Mouse (Mus musculus): ENCODE data around the gene Cnn3. TPM values are rescaled to one million over a fixed set of nuclear protein-coding genes. Genes with fewer than 3 reads are reported as not detected.

Cnn3 gene
- total RNA-seq (2023; ENCODE audit: inconsistent age): 107 to 128 TPM (median 121 TPM) in 4 replicates

DNA sequence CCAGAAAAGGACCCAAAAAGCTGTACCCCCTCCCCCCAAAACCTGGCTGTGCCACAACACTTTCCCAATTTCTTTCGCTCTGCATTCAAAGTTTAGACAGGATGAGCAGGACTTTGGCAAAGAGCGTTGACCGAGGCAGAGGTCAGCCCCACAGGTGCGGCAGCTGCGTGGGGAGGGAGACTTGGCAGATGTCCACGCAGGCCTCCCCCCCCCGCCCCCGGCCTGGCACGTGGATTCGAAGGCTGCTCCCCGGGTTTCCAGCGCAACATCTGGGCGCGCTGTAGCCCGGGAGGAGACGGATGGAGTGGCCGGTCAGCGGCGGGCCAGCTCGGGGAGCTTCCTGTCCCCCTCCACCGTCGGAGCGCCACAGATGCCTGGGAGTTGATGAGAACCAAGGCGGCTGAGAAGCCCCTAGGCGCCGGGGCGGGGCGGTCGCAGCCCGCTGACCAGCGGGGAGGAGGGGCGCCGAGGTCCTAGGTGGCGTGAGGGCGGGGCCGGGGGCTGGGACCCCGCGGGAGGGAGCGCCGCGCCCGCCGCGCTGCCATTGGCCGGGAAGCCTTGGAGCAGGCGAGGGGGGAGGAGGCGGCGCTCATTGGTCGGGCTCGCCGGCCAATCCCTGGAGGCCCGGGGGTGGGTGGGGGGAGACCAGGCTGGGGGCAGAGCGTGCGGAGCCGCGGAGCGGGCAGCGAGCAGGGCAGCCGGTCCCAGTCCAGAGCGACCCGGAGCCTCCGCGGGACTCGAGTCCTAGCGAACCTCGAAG lies at the start of gene Cnn3:
Gene Cnn3, plus strand, starts transcription at position 637 of the 760 bp plus-strand sequence.

Other genes starting within 250 kb of the Cnn3 start
- 0.51 TPM in 1 of 4 replicates, not detected in the others for gene Tmem56, start 143.4 kb upstream of the Cnn3 start, total RNA-seq (2023; ENCODE audit: inconsistent age)
- 8.5 to 13.1 TPM (median 10.7 TPM) in 4 replicates for gene Alg14, start 134.7 kb upstream of the Cnn3 start, total RNA-seq (2023; ENCODE audit: inconsistent age)
- not detected in 4 replicates for gene Slc44a3, start 105.9 kb downstream of the Cnn3 start, total RNA-seq (2023; ENCODE audit: inconsistent age)
- gene 4930432M17Rik, start 244.3 kb downstream of the Cnn3 start, total RNA-seq (2023; ENCODE audit: inconsistent age): not detected in 4 replicates